Mouse (Mus musculus) heart, adult 2 months (tissue): ENCODE results near the gene Ccdc185. TPM values are rescaled to one million over a fixed set of nuclear protein-coding genes. Genes with fewer than 3 reads are reported as not detected.
A peak's percentile ranks its signal among the peaks of the same experiment; 100 is the strongest.

Source experiments
- DNase-seq, 2 experiments: peaks; one replicate each; pipeline ENCODE4 v3.0.0; 2021
- H3K27ac ChIP-seq: fragments of 200-600 bp; 2 replicates; pipeline ENCODE4 v1.8.1; 2022
- H3K27me3 ChIP-seq: fragments of 200-500 bp; 2 replicates; pipeline ENCODE4 v1.6.1; 2012; ENCODE audit warnings: mild to moderate bottlenecking, low read length, inconsistent platforms, mixed read lengths; ENCODE audit not compliant: control insufficient read depth, insufficient read depth
- H3K36me3 ChIP-seq: fragments of 200-500 bp; 2 replicates; pipeline ENCODE4 v1.6.1; 2012; ENCODE audit warnings: low read length, inconsistent platforms; ENCODE audit not compliant: control insufficient read depth, insufficient read depth
- H3K4me1 ChIP-seq: fragments of 200-500 bp; 2 replicates; pipeline ENCODE4 v1.6.1; 2011; ENCODE audit warnings: low read length; ENCODE audit not compliant: control insufficient read depth, insufficient read depth
- H3K4me3 ChIP-seq: fragments of 200-600 bp; 2 replicates; pipeline ENCODE4 v1.8.1; 2022
- H3K79me2 ChIP-seq: fragments of 200-500 bp; replicated peaks from 2 replicates; pipeline ENCODE4 v1.6.1; 2012; ENCODE audit warnings: mild to moderate bottlenecking, inconsistent platforms, low read length, moderate library complexity, mixed read lengths; ENCODE audit not compliant: control insufficient read depth, insufficient read depth
- H3K9ac ChIP-seq: fragments of 200-500 bp; 2 replicates; pipeline ENCODE4 v1.6.1; 2012; ENCODE audit warnings: low read depth, mild to moderate bottlenecking, control low read depth, inconsistent platforms, low read length, mixed read lengths
- CTCF ChIP-seq: fragments of 200-600 bp; IDR thresholded peaks from 2 replicates; pipeline ENCODE4 v1.8.1; 2022; ENCODE audit warnings: antibody characterized with exemption, mild to moderate bottlenecking, moderate library complexity
- EP300 ChIP-seq: fragments of 200-500 bp; IDR thresholded peaks from 2 replicates; pipeline ENCODE4 v1.6.1; 2011; ENCODE audit warnings: low read depth, low read length, control low read depth; ENCODE audit not compliant: insufficient read depth
- POLR2A ChIP-seq: fragments of 200-500 bp; IDR thresholded peaks from 2 replicates; pipeline ENCODE4 v1.6.1; 2011; ENCODE audit warnings: mild to moderate bottlenecking, low read depth, low read length, control low read depth; ENCODE audit not compliant: insufficient read depth
- WGBS: fragments of 180-500 bp; shearing (Covaris S2); methylation state at CpG from one replicate; pipeline ENCODE4 v1.1.7; 2018; 5-methylcytosine and 5-hydroxymethylcytosine counted together
- intact Hi-C: fragments of 180-260 bp; cut with DNase I; formaldehyde crosslinking; loops from one replicate; pipeline ENCODE4 v1.15.1; 2025
- long read RNA-seq: library from polyadenylated mRNA; stranded (forward); transcript quantifications from one replicate; pipeline ENCODE4 v2.0.0, GENCODE M21; 2021
- polyA plus RNA-seq: library from polyadenylated mRNA; depleted of rRNA; stranded (reverse); fragments of >200 nt; gene quantifications from 2 replicates; pipeline ENCODE4 v1.2.3, GENCODE M21; 2012; rRNA removed
- total RNA-seq, 2 experiments: library from RNA; stranded (reverse); gene quantifications; 2 replicates each; pipeline ENCODE4 v1.2.3; 2021

Ccdc185 gene
- total RNA-seq (not detected), polyA plus RNA-seq (0.04 TPM in 1 of 2 replicates, not detected in the other)
- long read RNA-seq = 0 reads

DNA sequence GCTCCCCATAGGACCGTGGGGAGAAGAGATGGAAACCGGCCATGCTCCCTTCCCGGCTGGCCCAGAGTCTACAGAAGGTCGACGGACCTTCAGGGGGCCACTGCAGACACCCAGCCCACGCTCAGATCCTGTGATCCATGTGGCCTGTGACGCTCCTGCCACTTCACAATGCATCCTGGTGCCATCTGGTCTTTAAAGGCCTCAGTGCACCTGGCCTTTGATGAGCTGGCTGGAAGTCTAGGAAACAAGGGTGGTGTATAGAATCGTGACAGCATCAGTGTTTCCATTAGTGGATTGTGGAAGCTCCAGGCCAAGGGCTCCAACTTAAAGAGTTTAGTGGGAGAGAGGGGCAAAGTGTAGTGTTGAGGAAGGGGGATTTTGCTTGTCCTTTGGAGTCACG, at the start of gene Ccdc185:
Gene Ccdc185, minus strand, starts transcription at position 101 of the 400 bp plus-strand sequence.
- TF ChIP-seq CTCF = no peak
- no peak for TF ChIP-seq POLR2A
- no peak for TF ChIP-seq EP300

DNA sequence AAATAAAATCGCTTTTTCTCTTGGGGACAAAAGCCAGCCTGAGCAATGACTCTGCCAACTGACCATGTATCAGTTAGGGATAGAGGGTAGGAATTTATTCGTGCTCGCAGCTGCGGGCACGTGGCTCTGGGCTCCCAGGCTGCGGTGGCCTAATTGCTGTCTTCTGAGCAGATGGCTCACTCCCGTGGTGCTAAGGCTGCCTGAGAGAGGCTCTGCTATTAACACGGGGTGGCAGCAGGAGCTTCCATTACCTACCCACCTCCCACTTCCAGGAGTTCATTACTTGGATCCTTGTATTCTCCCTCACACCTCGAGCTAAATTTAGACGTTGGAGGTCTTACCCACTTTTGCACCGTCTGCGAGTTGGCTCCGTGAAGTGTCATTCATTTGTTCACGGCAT, 48.1 kb upstream of the Ccdc185 start:
- DNase-seq = no peak
- no peaks in the 10 kb centered on the region for H3K27me3 ChIP-seq
- no peak overlapping the region for H3K27ac ChIP-seq
- WGBS = 54% methylated on average over 14 of the region's 14 CpGs
- intact Hi-C loops = no loop called here
- H3K4me1 ChIP-seq = peaks cover 1% of the 10 kb centered on the region
- TF ChIP-seq EP300 (no peak), CTCF (no peak), POLR2A (no peak)
- no peaks in the 10 kb centered on the region for H3K36me3 ChIP-seq
- H3K4me3 ChIP-seq = no peak overlapping the region
- no peaks in the 10 kb centered on the region for H3K79me2 ChIP-seq
- no peak overlapping the region for H3K9ac ChIP-seq

More for the DNA sequence above, at the start of gene Ccdc185:
- Histone ChIP-seq H3K27me3 (no peaks in the 10 kb centered on the region), H3K9ac (no peak within 1 kb of the TSS), H3K4me1 (no peaks in the 10 kb centered on the region), H3K4me3 (no peak within 1 kb of the TSS), H3K36me3 (no peaks in the 10 kb centered on the region), H3K79me2 (no peaks in the 10 kb centered on the region), H3K27ac (no peak within 1 kb of the TSS)
- 86% methylated on average over 9 of the region's 9 CpGs for WGBS
- no peak for DNase-seq
- intact Hi-C loops = no loop called here

DNA sequence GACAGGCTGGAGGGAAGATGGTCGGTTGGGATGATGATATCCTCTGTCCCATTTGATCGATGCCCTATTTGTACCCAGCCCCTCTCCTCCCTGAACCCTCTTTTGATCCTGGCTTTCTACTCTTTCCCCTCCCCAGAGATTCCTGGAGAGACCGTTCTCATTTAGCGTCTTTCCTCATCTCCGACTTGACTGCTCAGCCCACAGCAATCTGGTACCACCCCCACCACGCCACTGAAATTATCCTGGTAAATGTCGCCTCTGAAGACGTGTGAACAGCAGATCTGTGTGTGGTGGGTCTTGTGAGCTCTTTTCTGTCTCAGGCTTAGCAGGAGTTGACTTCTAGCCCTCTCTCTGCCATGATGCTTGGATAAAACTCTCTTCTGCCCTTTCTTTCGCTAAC, 45.6 kb upstream of the Ccdc185 start:
- 91% methylated on average over 9 of the region's 9 CpGs for WGBS
- Histone ChIP-seq H3K27ac (no peak overlapping the region), H3K27me3 (no peaks in the 10 kb centered on the region), H3K4me1 (peaks cover 1% of the 10 kb centered on the region), H3K36me3 (no peaks in the 10 kb centered on the region), H3K9ac (no peak overlapping the region), H3K4me3 (no peak overlapping the region), H3K79me2 (no peaks in the 10 kb centered on the region; the same call in 1 of the 2 replicates)
- intact Hi-C loops = loop anchor here (5.0 kb wide), 3 partner anchors 112 to 163 kb away; no protein-coding TSS in a partner anchor
- DNase-seq = no peak
- no peak for TF ChIP-seq POLR2A

DNA sequence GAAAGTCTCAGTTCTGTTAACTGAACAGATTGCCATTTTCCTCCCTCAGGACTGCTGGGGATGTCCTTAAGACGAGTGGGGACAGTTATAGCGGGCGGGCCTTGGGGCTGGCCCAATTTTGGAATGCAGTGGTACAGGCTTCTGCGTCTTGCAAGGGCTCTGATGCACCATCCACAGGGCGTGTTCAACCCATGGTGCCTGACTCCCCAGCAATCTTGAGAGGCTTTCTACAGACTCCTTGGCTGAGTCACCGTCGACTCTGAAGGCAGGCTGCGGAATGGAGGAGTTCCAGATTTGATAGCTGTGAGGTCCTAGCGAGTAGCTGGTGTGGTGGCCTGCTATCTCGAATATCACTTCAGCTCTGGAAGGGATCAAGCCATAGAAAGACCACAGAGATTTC, 45.2 kb upstream of the Ccdc185 start:
- no peak overlapping the region for H3K27ac ChIP-seq
- no peaks in the 10 kb centered on the region for H3K27me3 ChIP-seq
- peaks cover 1% of the 10 kb centered on the region for H3K4me1 ChIP-seq
- DNase-seq = no peak
- no peaks in the 10 kb centered on the region for H3K36me3 ChIP-seq
- H3K79me2 ChIP-seq = no peaks in the 10 kb centered on the region; the same call in 1 of the 2 replicates
- no peak overlapping the region for H3K4me3 ChIP-seq
- no peak overlapping the region for H3K9ac ChIP-seq
- 77% methylated on average over 10 of the region's 10 CpGs for WGBS
- no peak for TF ChIP-seq POLR2A
- TF ChIP-seq EP300 = no peak
- TF ChIP-seq CTCF = no peak
- intact Hi-C loops = loop anchor here (5.0 kb wide), 3 partner anchors 112 to 163 kb away; no protein-coding TSS in a partner anchor

DNA sequence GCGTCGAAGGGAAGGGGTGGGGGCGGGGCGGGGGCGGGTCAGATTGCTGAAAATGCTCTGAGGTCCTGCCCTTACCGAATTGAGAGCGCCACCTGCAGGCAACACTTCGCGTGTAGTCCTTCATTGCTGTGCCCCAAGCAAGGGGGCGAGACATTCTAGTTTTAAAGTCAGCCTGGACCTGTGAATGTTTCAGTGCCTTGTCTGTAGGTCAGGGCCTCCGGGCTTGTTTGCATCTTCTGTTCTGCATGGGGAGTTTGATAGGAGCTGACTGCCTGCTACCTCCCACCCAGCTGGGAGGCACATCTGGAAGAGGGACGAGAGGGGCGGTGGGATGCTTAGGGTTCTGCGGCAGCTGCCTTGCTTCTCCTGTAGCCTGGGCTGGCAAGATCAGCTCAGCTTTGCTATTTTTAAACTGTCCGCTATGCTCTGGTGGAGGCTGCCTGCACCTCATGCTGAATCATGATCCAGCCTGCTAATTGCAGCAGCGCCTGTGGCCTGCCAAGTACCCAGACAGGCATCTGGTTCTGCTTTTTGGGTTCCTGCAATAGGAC, 43.6 kb upstream of the Ccdc185 start:
- H3K27ac ChIP-seq = peak overlapping the region; percentile 67
- no peaks in the 10 kb centered on the region for H3K27me3 ChIP-seq
- H3K4me1 ChIP-seq = peaks cover 1% of the 10 kb centered on the region
- H3K36me3 ChIP-seq = no peaks in the 10 kb centered on the region
- H3K79me2 ChIP-seq = no peaks in the 10 kb centered on the region; the same call in 1 of the 2 replicates
- intact Hi-C loops = loop anchor here (1.0 to 5.0 kb wide), 4 partner anchors 110 to 238 kb away; no protein-coding TSS in a partner anchor
- DNase-seq = peak; percentile 62 to 73
- 18% methylated on average over 16 of the region's 16 CpGs for WGBS
- no peak overlapping the region for H3K9ac ChIP-seq
- TF ChIP-seq EP300 = no peak
- TF ChIP-seq CTCF = peak; percentile 63
- no peak overlapping the region for H3K4me3 ChIP-seq

DNA sequence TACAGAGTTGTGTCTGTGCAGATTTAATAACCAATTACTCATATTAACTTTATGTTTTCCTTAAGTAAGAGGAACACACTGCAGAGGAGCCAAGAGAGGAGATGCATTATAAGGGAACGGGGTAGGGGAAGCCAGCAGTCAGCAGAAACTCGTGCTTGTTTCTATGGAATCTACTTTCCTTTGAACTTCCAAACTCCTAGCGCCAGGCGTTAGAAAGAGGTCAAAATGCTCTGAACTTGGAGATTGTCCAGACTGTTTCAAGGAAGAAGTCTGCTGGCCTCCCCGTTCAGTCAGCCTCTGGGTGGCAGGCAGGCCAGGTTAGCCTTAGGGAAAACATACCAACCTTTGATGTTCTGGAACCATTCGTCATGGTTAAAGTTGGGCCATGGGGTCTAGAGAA, 39.9 kb upstream of the Ccdc185 start:
- WGBS = 48% methylated on average over 6 of the region's 6 CpGs
- H3K79me2 ChIP-seq = no peaks in the 10 kb centered on the region; the same call in 1 of the 2 replicates
- intact Hi-C loops = no loop called here

More for the DNA sequence above, 39.9 kb upstream of the Ccdc185 start:
- Histone ChIP-seq H3K27ac (no peak overlapping the region), H3K4me1 (peaks cover 1% of the 10 kb centered on the region), H3K27me3 (no peaks in the 10 kb centered on the region), H3K4me3 (no peak overlapping the region), H3K36me3 (no peaks in the 10 kb centered on the region), H3K9ac (no peak overlapping the region)
- DNase-seq = no peak
- TF ChIP-seq POLR2A (no peak), EP300 (no peak)
